Mouse (Mus musculus): ENCODE results near the gene Nisch.

Gene Nisch

DNA sequence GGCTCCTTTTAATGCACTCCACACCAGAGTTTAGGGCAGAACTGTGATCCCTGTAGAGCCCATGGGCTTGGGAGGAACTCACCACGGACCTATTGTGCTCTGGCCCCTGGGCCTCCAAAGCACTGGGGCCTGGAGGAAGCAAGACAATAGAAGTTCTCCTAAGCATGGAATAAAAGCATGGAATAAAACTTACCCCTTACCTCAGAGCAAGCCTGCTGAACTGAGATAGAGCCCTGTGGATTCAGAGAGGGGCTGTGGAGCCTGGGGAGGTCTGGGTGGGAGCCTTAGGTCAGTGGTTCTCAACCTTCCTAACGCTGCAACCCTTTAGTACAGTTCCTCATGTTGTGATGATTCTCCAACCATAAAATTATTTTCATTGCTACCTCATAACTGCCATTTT is at the start of gene Nisch:
TSS of gene Nisch (minus strand) at position 101 of the 400 bp plus-strand sequence.
- DNase-seq (ENCODE audit: low read depth) = no peak

DNA sequence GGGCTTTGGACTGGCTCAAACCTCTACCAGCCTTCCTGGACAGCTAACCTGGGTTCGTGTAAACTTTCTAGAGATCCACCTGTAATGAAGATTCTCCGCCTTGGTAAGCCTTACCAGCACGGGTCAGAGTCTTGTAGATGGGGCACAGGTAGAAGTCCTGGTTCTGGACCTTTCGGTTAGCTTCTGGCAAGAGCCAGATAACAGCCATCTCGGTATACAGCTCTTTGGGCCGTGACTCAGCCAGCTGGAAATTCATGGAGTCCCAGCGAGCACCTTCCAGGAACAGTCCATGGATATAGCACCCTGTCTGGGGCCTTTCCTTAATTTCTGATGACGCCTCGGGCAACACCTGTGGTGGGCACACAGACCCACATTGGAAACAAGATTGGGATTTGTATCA is 44.2 kb upstream of the Nisch start:
- DNase-seq (ENCODE audit: low read depth) = no peak

DNA sequence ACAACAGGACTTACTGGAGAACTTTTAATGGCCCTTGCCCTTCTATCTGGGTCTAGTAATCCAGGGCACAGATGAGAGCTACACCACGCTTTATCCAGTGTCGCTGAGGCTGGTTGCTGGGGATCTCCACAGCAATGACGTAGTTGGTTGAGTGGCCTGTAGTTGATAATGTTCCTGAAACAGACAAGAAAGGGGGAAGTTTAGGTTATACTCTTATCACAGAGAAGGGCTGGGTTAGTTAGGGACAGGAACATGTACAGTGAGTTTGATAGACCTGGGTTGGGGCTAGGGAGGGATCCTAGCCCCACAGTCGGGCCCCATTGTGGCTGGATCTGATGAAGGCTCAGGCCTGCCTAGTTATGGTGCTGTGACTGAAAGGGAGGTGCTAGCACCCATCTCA is 43.6 kb upstream of the Nisch start:
- no peak for DNase-seq (ENCODE audit: low read depth)

DNA sequence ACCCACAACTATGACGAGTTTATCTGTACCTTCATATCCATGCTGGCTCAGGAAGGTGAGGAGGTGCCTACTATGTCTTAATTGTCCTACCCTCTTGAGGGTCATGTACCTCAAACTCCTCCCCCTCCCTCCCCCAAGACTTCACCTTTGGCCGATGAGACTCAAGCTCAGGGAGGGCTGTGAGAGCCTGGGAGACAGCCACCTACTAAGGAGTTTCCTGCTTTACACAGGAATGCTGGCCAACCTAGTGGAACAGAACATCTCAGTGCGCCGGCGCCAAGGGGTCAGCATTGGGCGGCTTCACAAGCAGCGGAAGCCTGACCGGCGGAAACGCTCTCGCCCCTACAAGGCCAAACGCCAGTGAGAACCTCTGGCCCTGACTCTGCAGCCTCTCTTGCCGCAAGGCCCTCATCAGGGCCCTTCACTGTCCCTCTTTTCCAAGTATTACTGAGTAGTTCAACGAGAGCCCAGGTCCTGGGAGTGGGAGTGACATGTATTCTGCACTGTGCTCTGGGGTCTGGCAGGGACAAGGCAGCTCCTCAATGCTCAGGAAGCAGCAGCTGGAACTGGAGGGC is 41.8 kb upstream of the Nisch start:
- DNase-seq (ENCODE audit: low read depth) = no peak

DNA sequence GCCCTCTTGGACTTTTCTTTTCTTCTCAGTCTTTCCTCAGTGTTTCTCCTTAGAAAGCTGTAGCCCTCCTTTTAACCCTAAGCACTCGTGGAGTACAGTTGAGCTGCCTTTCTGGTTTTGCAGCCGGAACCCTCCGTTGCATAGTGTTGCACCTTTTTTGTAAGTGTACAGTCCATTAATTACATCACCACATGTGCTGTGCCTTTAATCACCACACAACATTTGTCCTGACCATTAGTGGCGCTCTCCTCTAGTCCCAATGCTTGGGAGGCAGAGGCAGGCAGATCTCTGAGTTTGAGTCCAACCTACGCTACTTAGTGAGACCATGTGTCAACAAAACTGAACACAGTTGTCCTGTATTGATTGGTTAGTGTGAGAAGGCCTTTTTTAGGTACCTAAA is 35.3 kb upstream of the Nisch start:
- no peak for DNase-seq (ENCODE audit: low read depth)

DNA sequence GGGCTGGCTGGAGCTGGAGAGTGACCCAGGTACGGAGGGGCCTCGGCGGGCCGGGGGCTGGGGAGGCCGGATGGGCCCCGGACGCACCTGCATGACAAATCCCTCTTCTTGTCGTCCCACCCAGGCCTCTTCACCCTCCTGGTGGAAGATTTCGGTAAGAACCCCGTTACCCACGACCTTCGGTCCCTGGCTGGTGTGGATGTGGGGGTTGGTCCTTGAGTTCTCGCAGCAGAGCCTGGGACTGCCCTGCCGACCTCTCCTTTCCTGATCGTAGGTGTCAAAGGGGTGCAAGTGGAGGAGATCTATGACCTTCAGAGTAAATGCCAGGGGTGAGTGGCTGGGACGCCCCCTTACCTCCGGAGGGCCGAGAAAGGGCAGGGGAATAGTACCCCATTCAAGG is 34.9 kb upstream of the Nisch start:
- no peak for DNase-seq (ENCODE audit: low read depth)

DNA sequence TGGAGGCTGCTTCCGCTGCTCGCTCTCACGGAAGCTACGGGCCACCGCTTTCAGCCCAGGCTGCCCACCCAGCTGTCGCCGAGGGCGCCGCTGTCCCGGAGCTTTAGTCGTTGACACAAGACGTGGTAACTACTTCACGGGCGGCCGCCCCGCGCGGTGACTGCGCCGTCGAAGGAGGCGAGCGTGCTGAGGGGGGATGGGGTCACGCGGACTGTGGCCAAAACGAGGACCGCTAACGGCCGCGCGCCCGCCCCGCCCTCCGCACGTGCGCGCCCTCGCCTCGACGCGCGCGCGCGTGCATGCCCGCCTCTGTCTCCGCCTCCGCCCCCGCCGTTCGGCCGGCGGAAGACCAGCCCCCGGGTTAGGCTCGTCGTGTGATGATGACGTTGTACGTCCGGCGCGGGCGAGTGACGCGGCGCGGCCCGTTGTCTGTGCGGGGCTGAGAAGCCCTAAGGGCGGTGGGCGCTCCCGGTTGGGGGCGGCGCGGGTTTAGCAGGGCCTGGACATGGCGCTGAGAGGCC is 34.4 kb upstream of the Nisch start, which contains the start of the genes Phf7 and Bap1:
TSS of gene Phf7 (minus strand) at position 234 of the 521 bp plus-strand sequence.
TSS of gene Bap1 (plus strand) at position 367 of the 521 bp plus-strand sequence.
- DNase-seq (ENCODE audit: low read depth) = peak; percentile 93

DNA sequence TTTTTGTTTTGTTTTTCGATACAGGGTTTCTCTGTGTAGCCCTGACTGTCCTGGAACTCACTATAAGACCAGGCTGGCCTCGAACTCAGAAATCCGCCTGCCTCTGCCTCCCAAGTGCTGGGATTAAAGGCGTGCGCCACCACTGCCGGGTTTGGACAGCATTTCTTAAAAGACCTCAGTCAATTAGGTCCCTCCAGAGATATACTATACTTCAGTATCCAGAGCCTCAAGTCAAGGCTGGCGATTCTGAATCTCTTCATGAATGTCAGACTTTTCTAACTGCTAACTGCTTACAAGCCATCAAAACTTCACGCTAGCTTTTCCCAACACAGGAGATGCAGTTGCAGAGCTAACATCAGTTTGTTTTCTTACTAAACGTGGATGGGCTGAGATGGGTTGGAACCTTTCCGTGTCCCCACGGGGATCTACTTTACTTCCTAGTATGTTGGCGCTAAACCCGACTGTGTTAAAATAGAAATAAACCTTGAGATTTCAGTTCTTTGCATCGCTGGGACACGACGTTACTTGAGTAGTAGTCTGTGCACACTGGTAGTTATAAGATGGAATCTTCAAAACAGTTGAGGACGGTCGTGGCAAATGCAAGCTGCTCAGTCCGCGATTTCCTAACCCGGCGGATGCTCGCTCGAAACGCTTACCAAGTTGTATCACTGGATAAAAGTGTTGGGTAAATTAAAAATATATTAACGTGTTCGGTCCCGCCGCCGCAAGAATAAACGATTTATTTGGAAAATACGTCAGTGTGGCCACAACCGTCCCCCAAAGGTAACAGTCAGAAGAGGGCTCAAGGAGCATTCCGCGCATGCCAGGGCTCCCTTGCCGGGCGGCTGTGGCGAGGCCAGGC is 33.7 kb upstream of the Nisch start:
- peak; percentile 88 for DNase-seq (ENCODE audit: low read depth)

DNA sequence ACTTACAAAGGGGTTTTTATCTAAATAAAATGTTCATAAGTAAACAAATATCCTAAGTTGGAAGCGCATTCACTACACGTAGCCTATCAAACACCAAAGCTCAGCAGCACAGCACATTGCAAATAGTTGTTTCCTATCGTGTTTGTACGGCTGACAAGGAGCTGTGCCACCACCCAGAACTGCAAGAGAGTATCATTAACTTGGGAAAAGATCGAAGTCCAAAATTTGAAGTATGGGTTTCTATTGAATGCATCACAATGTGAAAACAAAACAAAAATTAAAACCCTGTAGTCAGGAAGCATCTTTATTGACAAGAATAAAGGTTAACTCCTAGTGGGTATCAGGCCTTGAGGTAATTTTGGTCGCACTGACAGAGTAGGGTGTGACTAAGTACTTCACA is 31.6 kb upstream of the Nisch start:
- no peak for DNase-seq (ENCODE audit: low read depth)

DNA sequence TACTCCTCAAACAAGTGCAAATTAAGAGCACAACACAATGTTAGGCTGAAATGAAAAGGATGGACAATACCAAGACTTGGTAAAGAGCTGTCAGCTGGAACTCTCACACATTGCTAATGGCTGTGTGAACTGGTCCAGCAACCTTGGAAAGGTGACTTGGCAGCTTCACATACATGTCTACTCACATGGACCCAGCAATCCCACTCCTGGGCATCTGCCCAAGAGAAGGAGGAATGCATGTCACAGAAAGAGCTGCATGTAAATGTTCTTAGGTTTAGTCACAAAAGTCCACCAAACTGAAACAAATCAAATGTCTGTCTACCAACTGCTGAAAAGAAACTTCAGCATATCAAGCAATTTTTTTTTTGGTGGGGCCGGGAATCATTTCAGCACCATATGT is 29.2 kb upstream of the Nisch start:
- no peak for DNase-seq (ENCODE audit: low read depth)

DNA sequence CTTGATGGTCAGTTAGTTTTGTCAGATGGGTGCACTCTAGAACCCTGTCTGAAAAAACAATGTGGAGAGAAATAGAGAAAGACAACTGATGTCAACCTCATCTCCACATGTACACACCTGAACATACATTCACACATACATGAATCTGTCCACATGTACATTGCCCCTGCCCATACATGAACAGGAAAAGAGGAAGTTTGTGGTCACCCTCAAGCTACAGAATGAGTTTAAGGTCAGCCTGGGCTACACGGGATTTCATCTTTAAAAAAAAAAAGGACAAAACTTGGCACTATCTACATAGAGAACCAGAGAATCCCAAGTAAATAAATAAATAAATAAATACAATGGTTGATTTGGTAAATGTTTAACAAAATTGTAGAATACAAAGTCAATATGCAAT is 28.0 kb upstream of the Nisch start:
- DNase-seq (ENCODE audit: low read depth) = peak; percentile 38

DNA sequence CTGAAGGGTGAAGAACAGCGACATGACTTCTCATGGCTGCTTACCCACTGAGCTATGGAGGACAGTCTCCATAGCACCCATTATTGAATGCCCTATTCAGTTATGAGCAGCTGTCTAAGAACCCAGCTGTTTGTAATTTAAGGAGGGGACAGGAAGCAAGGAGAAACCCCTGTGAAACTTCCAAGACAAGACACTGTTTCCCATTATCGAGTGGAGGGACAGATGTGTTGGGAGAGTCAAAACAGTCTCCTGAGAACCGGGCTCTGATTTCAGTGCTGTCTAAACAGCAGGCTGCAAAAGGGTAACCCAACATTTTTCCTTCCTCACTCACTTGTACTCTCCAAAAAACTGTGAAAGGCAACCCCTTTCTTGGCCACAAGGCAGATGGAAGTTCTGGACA is 23.8 kb upstream of the Nisch start:
- DNase-seq (ENCODE audit: low read depth) = no peak

DNA sequence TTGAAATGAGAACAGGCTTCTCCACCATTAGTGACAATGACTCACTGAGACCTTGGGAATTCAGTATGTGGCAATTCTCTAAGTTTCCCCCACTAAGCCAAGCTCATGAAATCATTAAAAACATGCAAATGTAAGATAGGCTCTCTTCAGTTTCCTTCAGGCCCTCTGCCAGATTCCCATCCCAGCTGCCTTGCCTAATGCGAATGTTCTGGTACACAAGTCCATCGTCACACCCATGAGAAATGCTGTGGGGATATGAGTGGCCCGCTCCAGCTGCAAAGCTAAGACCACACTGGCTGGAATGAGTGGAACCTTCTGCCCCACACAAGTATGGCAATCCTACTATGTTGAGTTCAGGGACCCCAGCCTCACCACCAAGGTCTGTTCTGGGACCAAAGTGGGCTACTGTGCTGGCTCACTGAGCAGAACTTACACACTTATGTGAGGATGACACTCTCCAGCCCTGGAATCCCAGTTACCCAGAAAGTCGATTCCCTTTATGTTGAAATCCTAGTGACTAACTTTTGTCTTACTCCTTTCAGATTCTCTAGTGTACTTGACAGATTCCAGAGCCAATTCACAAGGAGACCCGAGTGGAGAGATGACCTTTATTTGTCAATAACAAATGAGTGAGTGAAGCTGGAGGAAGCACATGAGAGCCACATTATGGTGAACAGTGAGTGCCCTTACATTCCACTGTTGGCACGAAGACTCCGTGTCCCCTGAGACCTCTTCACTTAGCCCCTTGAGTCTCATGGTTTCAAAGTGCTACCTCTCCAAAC is 20.5 kb upstream of the Nisch start:
- no peak for DNase-seq (ENCODE audit: low read depth)

DNA sequence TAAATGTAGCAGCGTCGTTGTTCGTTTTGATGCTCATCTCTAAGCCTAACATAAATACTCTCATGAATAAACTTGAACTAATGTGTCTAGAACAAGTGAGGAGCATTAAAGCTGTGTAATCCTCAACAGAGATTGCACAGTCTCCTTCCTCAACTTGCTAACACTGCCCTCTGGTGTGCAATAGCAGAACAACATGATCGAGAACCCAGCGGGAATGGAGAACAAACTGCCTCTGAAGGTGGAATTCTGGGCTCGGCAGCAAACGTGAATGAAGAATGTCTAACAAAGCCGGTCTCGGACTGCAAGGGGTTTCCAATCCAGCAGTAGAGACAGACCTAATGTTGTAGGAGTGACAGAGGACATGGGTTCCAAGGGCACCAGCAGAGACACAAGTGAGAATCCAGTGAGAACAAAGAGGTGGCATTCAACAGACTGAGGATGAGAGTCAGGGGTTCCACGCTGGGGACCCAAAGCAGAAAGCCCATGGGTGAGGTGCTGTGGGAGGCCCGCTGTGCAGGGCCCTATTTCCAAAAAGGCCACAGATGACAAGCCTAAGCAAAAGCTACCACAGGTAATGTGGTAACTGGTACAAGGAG is 17.3 kb upstream of the Nisch start:
- DNase-seq (ENCODE audit: low read depth) = peak; percentile 80

DNA sequence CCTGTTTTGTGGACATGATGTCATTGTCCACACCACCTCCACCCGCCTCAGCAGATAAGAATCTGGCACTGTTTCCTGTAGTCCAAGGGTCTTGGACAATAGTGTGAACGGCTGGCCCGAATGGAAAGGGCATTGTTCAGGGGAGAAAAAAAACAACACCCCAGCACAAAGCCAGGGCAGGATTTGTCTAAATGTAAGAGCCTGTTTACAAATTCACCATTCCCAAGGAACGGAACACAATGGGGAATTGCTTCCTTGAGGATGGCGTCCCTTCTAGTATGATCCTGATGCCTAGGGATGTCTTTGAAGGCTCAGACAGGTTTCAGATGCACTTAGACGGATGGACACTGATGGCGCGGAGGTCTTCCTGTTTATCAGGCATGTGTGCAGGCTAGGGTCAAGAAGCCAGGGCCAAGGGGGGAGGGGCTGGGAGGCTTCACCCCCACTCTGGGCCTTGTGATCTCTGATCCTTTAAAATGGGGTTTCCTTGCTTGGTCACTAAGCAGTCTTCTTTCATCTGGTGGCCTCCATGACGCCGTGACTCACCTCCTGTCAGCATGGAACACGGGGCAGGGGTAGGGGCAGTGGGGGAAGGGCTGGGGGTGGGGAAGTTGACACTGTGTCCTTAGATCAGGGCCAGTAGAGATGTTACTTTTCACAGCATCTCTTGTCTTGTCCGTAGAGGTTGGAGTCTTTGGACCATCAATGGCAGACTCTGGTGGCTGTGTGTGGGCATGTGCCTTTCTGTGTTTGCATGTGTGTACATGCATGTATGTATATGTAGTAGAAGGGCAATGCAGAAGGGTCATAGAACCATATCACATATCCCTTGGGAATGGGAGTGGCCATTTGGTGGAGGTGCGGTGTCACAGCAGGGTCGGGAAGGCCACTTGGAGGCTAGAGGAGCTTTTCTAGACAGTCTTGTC is 16.6 kb upstream of the Nisch start:
- DNase-seq (ENCODE audit: low read depth) = peak; percentile 17

DNA sequence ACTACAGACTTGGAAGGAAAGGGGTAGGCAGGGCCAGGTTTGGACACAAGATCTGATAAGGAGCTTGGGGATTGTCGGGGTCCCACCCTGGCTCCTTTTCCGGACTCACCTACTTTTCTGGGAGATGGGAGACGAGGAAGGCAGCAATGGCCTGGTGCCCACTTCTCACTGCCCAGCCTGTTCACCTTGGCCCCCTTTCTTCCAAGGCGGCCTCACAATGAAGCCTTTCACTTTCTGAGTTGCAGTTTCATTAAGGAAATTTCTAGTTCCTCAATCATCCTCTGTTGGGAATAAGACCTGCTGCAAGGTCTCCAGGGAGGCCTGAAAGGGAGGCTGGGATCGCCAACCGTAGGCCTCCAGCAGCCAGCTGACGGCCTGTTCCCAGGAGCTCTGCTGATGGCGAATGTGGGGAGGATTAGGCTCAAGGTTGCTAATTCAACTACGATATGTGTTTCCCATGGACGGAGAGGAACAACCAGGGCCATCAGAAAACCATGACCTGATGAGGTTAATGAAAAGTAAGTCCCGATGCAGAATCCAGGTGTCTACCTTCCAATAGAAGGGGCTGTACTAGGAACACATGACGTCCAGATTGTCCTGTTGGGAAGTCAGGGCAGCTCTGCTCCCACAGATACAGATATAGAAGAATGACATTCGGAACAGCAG is 15.8 kb upstream of the Nisch start:
- DNase-seq (ENCODE audit: low read depth) = no peak

DNA sequence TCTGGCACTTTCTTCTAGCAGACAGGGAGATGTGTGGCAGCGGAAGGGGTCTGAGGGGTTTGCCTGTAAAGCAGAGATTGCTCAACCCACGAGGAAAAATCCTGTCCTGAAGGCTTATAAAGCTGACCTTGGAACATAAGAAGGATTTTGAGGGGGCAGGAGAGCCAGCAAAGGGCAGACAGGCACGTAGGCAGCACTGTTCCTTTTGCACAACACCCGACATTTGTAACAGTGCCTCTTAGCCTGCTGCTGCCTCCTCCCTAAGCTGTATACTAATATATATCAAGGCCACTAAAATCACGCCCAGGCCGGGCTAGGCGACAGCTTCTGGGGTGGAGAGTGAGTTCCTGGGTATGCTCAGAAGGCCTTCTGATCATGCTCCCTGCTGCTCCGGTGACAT is 13.7 kb upstream of the Nisch start:
- DNase-seq (ENCODE audit: low read depth) = no peak

DNA sequence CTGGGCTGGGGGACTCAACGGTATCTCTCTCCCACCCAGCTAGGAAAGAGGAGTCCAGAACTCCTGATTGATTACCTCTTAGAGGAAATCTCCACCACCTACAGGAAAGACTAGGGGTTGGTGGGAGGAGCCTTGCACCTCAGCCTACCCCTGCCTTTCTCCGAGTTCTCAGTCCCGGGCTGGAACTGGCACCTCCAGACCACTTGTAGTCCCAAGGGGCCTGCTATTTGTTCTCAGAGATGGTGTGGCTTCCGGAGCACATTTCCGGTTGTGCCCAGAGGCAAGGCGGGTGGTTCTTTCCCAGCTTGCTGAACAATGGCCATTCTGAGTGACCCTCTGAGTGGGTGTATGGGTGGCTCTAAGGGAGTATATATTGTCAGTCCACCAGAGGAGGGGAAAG is 11.5 kb upstream of the Nisch start:
- no peak for DNase-seq (ENCODE audit: low read depth)

DNA sequence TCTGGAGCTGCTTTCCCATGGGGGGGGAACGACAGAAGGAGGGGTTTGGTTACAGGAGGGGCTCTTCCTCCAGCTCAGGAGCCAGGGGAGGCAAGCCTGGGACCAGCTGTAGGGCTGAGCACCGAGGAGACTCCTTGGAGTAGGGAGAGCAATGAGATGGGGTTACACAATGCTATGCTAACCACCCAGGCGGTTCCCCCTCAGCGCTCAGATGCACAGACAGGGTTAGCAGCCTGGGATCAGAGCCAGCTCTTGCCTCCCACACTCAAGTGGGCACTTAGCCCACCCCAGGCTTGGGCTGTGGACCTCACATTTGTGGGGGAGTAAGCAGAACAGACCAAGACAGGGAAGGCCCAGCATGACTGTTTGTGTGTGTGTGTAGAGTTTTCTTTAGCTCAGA is 10.2 kb upstream of the Nisch start:
- DNase-seq (ENCODE audit: low read depth) = no peak

DNA sequence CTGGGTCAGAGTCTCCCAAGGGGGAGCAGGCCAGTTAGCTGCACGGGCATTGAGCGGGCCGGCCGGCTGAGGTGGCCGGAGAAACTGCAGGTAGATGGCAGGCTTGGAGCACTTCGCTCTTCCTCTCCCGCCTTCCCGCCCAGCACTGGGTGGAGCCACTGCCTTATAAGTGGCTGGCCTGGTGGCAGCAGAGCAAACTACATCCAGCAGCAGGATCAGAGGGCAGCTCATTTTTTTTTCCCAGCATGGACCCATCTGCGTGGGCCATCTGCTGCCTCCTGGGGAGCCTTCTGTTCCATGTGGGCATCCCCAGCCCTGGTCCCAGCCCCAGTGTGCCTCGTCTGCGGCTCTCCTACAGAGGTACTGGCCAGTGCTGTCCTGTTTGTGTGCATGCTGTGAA is 920 bp upstream of the Nisch start, which contains the start of gene Sema3g:
TSS of gene Sema3g (plus strand) at position 195 of the 400 bp plus-strand sequence.
- peak; percentile 84 for DNase-seq (ENCODE audit: low read depth)
